Mouse (Mus musculus) liver, adult (tissue): Measurements from ENCODE around the gene Plcg1.

Experiments
- GATA4 ChIP-seq: IDR thresholded peaks from 2 replicates; pipeline ENCODE4 v1.6.1; 2014; ENCODE audit warnings: mild to moderate bottlenecking, low read length; ENCODE audit not compliant: insufficient replicate concordance

The Plcg1 gene

GRCm38 (mm10) chr2:160744823-160745210 is 13.7 kb downstream of the Plcg1 start:
- TF ChIP-seq GATA4: no peak

DNA sequence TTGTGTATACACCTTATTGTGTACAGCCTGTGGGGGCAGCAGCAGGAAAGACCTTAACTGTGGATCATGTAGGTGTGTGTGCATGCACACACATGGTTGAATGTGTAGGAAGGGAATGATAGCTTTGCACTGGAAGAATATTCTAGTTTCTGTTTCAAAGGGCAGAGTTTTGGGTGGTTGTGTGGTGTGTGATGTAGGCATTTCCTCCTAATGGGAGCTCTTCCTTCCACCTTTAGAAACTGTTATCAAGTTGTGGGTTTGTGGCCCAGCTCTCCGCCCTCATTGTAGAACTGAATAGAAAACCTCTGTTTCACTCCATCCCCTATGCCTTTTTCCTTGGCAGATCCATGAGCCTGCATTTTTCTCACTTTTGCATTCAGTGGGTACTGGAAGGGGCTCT is 14.4 kb downstream of the Plcg1 start:
- peak; percentile 64; the same call in 1 of the 2 replicates for TF ChIP-seq GATA4

GRCm38 (mm10) chr2:160746637-160747036 is 15.5 kb downstream of the Plcg1 start:
- TF ChIP-seq GATA4: no peak

DNA sequence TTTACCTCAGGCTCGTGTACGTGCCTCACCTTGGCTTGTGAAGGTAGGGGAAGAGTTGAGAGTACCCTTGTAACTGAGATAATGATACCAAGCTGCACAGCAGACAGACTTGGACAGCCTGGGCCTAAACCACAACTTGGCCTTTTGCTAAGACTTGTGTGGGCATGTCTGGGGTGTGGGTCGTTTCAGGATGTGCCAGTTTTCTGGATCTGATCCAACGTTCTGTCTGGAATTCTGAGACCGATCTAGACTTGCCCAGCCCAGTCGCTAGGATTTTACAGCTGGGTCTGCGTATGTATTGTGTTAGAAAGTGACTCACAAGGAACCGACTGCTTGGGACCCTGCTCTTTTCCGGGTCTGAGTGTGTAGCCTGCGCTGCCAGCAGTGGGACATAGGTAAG is 16.0 kb downstream of the Plcg1 start:
- no peak for TF ChIP-seq GATA4

GRCm38 (mm10) chr2:160756583-160757203 is 25.6 kb downstream of the Plcg1 start:
- no peak for TF ChIP-seq GATA4

- TF ChIP-seq GATA4: no peak
Measured at GRCm38 (mm10) chr2:160760433-160761184, 29.5 kb downstream of the Plcg1 start.

DNA sequence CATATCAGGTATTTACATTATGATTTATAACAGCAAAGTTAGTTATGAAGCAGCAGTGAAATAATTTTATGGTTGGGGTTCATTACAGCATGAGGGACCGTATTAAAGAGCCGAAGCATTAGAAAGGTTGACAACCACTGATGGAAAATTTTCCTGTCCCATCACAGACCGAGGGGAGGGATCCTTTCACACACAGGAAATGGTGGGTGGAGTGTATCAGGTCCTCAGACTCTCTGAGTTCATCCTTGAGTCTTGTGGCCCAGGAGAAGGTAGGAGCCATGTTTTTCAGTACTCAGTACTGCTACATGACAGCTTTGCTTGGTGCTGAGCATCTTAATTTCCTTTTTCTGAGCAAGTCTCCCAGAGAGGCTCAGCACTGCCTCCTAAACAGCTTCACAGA is 32.7 kb downstream of the Plcg1 start:
- TF ChIP-seq GATA4: no peak

DNA sequence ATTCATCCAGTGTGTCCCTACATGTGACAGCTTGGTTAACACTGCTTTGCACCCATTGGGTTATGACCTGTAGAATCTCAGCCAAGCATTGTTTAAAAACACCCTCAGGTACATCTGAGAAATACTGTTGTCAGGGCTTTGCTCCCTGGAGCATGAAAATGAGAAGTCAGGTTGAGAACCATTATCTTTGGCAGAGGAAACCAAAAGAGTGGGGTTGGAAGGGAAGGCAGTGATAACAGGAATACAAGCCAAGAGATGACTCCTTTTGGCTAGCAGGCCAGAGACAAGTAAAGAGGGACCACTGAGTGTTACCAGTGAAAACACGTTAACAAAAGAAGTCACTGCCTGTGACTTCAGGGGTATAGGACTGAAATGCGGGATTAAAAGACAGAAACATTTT is 33.3 kb downstream of the Plcg1 start:
- TF ChIP-seq GATA4: no peak

DNA sequence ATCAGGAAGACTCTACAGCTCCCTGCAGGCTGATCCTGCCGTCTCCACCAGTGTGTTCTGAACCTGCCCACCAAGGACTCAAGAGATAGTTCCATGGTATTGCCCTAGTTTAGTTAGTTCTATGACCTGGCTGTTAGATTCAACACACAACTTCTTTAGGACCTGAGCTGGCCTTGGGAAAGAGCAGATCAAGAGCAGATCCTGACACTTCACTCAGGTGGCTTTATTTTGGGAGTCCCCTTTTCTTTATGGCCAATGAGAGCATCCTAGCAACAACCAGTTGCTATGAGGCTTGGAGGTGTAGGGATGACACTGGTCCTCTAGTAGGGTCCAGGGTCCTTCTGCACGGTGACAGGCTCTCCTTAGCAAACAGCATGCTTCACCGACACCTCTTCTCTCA is 34.0 kb downstream of the Plcg1 start:
- TF ChIP-seq GATA4: no peak

GRCm38 (mm10) chr2:160766371-160766771 is 35.3 kb downstream of the Plcg1 start:
- TF ChIP-seq GATA4: no peak

GRCm38 (mm10) chr2:160767201-160767600 is 36.1 kb downstream of the Plcg1 start:
- no peak for TF ChIP-seq GATA4

GRCm38 (mm10) chr2:160768097-160768695 is 37.1 kb downstream of the Plcg1 start:
- TF ChIP-seq GATA4: no peak

GRCm38 (mm10) chr2:160768997-160769396 is 37.9 kb downstream of the Plcg1 start:
- no peak for TF ChIP-seq GATA4

DNA sequence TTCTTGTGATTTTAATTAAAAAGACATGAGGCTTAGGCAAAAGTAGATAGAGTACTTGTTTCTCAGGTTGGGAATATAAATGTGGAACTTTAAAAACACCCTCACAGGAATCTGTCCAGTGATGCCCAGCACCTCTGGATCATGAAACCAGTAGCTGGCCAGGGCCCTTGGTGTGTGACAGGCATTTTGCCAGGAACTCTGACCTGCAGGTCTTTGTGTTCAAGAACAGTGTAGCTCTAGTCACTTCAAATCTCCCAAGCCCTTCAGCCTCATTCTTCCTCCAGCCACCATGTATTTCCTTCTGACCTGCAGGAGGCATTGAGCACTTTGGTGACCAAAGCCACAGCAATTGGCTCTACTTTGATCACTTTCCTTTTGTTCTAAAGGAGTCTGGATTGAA is 39.3 kb downstream of the Plcg1 start:
- TF ChIP-seq GATA4: no peak

GRCm38 (mm10) chr2:160770871-160771270 is 39.8 kb downstream of the Plcg1 start:
- TF ChIP-seq GATA4: no peak
